Mouse (Mus musculus) heart, embryonic 11.5 days (tissue): ENCODE data around the gene Gm6588. TPM values are rescaled to one million over a fixed set of nuclear protein-coding genes. Genes with fewer than 3 reads are reported as not detected.

Experiments used
- ATAC-seq: fragments of 200-750 bp; cut with Nextera tagmentation; replicated peaks from 2 replicates; pipeline ENCODE4 v1.8.0; 2017; ENCODE audit warnings: moderate library complexity; ENCODE audit not compliant: insufficient number of reproducible peaks, low FRiP score, low TSS enrichment
- H3K27ac ChIP-seq: fragments of 300-500 bp; sonication (generic); 2 replicates; pipeline ENCODE4 v1.5.1; 2014; ENCODE audit warnings: mild to moderate bottlenecking, low read depth, low read length
- H3K27me3 ChIP-seq: fragments of 300-500 bp; sonication (generic); 2 replicates; pipeline ENCODE4 v1.6.1; 2014; ENCODE audit warnings: mild to moderate bottlenecking, low read length, mixed read lengths; ENCODE audit not compliant: control insufficient read depth, insufficient read depth
- H3K36me3 ChIP-seq: fragments of 300-500 bp; sonication (generic); 2 replicates; pipeline ENCODE4 v1.6.1; 2014; ENCODE audit warnings: mild to moderate bottlenecking, low read length, moderate library complexity, mixed read lengths; ENCODE audit not compliant: control insufficient read depth, insufficient read depth
- H3K4me1 ChIP-seq: fragments of 300-500 bp; sonication (generic); 2 replicates; pipeline ENCODE4 v1.6.1; 2014; ENCODE audit warnings: low read length; ENCODE audit not compliant: control insufficient read depth, insufficient read depth
- H3K4me2 ChIP-seq: fragments of 300-500 bp; sonication (generic); 2 replicates; pipeline ENCODE4 v1.6.1; 2014; ENCODE audit warnings: mild to moderate bottlenecking, moderate library complexity
- H3K4me3 ChIP-seq: fragments of 300-500 bp; sonication (generic); 2 replicates; pipeline ENCODE4 v1.5.1; 2014; ENCODE audit warnings: low read depth, low read length
- H3K9ac ChIP-seq: fragments of 300-500 bp; sonication (generic); 2 replicates; pipeline ENCODE4 v1.6.1; 2014; ENCODE audit warnings: mild to moderate bottlenecking, low read depth, low read length, moderate library complexity
- H3K9me3 ChIP-seq: fragments of 300-500 bp; sonication (generic); replicated peaks from 2 replicates; pipeline ENCODE4 v1.6.1; 2016; ENCODE audit warnings: low read length; ENCODE audit not compliant: control insufficient read depth
- WGBS: fragments of 180-500 bp; shearing (Covaris S2); extraction: QIAGEN DNeasy Blood & Tissue Kit; methylation state at CpG from one replicate; pipeline ENCODE4 v1.1.7; 2014; ENCODE audit not compliant: insufficient replicate concordance; 5-methylcytosine and 5-hydroxymethylcytosine counted together
- polyA plus RNA-seq: library from polyadenylated mRNA; unstranded; fragments of >200 nt; fragmentation: Nextera tagmentation; extraction: Ambion mirVana; gene quantifications from 2 replicates; pipeline ENCODE4 v1.2.1, GENCODE M21; 2014

Gm6588 gene
- polyA plus RNA-seq, 1 experiment from 2014 or later: not detected

- Histone ChIP-seq H3K4me1 (peaks cover 9% of the 10 kb centered on the region), H3K36me3 (no peaks in the 10 kb centered on the region), H3K9ac (no peak overlapping the region), H3K27ac (no peak overlapping the region), H3K27me3 (peaks cover 41% of the 10 kb centered on the region), H3K4me3 (no peak overlapping the region), H3K4me2 (no peak overlapping the region), H3K9me3 (no peaks in the 10 kb centered on the region)
- no peak for ATAC-seq
- WGBS: 73% methylated on average over 8 of the region's 8 CpGs
These were observed 33.8 kb downstream of the Gm6588 start for GRCm38 (mm10) chr5:112483030-112483429.

- no peaks in the 10 kb centered on the region for H3K9me3 ChIP-seq
- H3K36me3 ChIP-seq: no peaks in the 10 kb centered on the region
- WGBS: 34% methylated on average over 13 of the region's 13 CpGs
- no peak overlapping the region for H3K4me2 ChIP-seq
- ATAC-seq: no peak
- no peak overlapping the region for H3K27ac ChIP-seq
- H3K4me1 ChIP-seq: 0 out of 2 replicates have a peak, but pooled peaks cover 4% of the 10 kb centered on the region
- peaks cover 38% of the 10 kb centered on the region for H3K27me3 ChIP-seq
- no peak overlapping the region for H3K9ac ChIP-seq
- H3K4me3 ChIP-seq: no peak overlapping the region
These were observed 35.9 kb downstream of the Gm6588 start for GRCm38 (mm10) chr5:112484924-112485715.

GRCm38 (mm10) chr5:112486415-112486814 is 37.2 kb downstream of the Gm6588 start:
- no peaks in the 10 kb centered on the region for H3K36me3 ChIP-seq
- H3K4me2 ChIP-seq: 0 out of 2 replicates have a peak overlapping the region, but pooled peaks have one; percentile 5
- 0 out of 2 replicates have a peak, but pooled peaks have one; percentile 29 for ATAC-seq
- no peak overlapping the region for H3K4me3 ChIP-seq
- WGBS: 46% methylated on average over 5 of the region's 5 CpGs
- H3K9ac ChIP-seq: no peak overlapping the region
- peaks cover 33% of the 10 kb centered on the region for H3K27me3 ChIP-seq
- no peaks in the 10 kb centered on the region for H3K9me3 ChIP-seq
- 0 out of 2 replicates have a peak, but pooled peaks cover 4% of the 10 kb centered on the region for H3K4me1 ChIP-seq
- no peak overlapping the region for H3K27ac ChIP-seq

- ATAC-seq: no peak
- 83% methylated on average over 1 of the region's 1 CpGs for WGBS
- Histone ChIP-seq H3K9me3 (no peaks in the 10 kb centered on the region), H3K4me3 (no peak overlapping the region), H3K27ac (no peak overlapping the region), H3K4me2 (no peak overlapping the region), H3K27me3 (peaks cover 30% of the 10 kb centered on the region), H3K4me1 (0 out of 2 replicates have a peak, but pooled peaks cover 4% of the 10 kb centered on the region), H3K9ac (no peak overlapping the region), H3K36me3 (no peaks in the 10 kb centered on the region)
These were observed 38.3 kb downstream of the Gm6588 start for GRCm38 (mm10) chr5:112487504-112487903.

- H3K4me2 ChIP-seq: no peak overlapping the region
- H3K4me1 ChIP-seq: 0 out of 2 replicates have a peak, but pooled peaks cover 4% of the 10 kb centered on the region
- no peaks in the 10 kb centered on the region for H3K36me3 ChIP-seq
- WGBS: 73% methylated on average over 8 of the region's 8 CpGs
- no peaks in the 10 kb centered on the region for H3K9me3 ChIP-seq
- no peak overlapping the region for H3K9ac ChIP-seq
- H3K4me3 ChIP-seq: no peak overlapping the region
- ATAC-seq: peak; percentile 74
- peaks cover 24% of the 10 kb centered on the region for H3K27me3 ChIP-seq
- H3K27ac ChIP-seq: peak overlapping the region; percentile 63
These were observed 39.0 kb downstream of the Gm6588 start for GRCm38 (mm10) chr5:112488101-112488776.

- Histone ChIP-seq H3K4me2 (no peak overlapping the region), H3K9me3 (no peaks in the 10 kb centered on the region), H3K27me3 (peaks cover 13% of the 10 kb centered on the region), H3K27ac (no peak overlapping the region), H3K36me3 (no peaks in the 10 kb centered on the region), H3K4me1 (no peaks in the 10 kb centered on the region), H3K9ac (no peak overlapping the region), H3K4me3 (no peak overlapping the region)
- 58% methylated on average over 11 of the region's 11 CpGs for WGBS
- no peak for ATAC-seq
These were observed 42.3 kb downstream of the Gm6588 start for GRCm38 (mm10) chr5:112491489-112491888.

- Histone ChIP-seq H3K36me3 (no peaks in the 10 kb centered on the region), H3K27ac (no peak overlapping the region), H3K4me3 (no peak overlapping the region), H3K27me3 (peaks cover 9% of the 10 kb centered on the region; the same call in 1 of the 2 replicates), H3K9me3 (no peaks in the 10 kb centered on the region), H3K9ac (no peak overlapping the region), H3K4me1 (no peaks in the 10 kb centered on the region), H3K4me2 (peak overlapping the region; percentile 31; the same call in 1 of the 2 replicates)
- no peak for ATAC-seq
- 32% methylated on average over 11 of the region's 11 CpGs for WGBS
These were observed 44.3 kb downstream of the Gm6588 start for GRCm38 (mm10) chr5:112493492-112493891.

- Histone ChIP-seq H3K36me3 (no peaks in the 10 kb centered on the region), H3K9me3 (no peaks in the 10 kb centered on the region), H3K4me2 (no peak overlapping the region), H3K4me3 (no peak overlapping the region), H3K9ac (no peak overlapping the region), H3K27me3 (peaks cover 9% of the 10 kb centered on the region; the same call in 1 of the 2 replicates), H3K27ac (no peak overlapping the region), H3K4me1 (peaks cover 8% of the 10 kb centered on the region)
- no peak for ATAC-seq
- 63% methylated on average over 7 of the region's 7 CpGs for WGBS
These were observed 47.6 kb downstream of the Gm6588 start for GRCm38 (mm10) chr5:112496753-112497369.
